Mouse (Mus musculus) heart, adult 11 months (tissue): ENCODE results near the gene Cltb.

ENCODE experiments used
- DNase-seq: peaks from one replicate; pipeline ENCODE4 v3.0.0; 2022

The Cltb gene

DNA sequence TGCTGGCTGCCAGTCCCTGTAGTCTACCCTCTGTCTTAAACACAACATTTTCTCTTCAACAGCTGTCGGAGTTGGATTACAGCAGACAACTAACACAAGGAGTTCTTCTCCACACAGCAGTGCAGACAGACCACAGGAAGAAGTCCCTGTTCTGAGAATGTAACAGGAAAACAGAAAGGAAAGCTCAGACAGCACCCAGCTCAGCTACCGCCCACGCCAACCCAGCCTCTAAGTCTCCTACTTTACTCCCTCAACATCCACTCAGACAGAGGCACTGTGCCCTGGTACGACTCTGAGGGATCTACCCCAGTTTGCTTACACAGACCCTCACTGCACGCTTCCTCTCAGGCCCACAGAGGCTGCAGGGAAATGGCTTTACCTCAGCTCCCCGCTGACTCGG is 50.5 kb downstream of the Cltb start:
- no peak for DNase-seq

DNA sequence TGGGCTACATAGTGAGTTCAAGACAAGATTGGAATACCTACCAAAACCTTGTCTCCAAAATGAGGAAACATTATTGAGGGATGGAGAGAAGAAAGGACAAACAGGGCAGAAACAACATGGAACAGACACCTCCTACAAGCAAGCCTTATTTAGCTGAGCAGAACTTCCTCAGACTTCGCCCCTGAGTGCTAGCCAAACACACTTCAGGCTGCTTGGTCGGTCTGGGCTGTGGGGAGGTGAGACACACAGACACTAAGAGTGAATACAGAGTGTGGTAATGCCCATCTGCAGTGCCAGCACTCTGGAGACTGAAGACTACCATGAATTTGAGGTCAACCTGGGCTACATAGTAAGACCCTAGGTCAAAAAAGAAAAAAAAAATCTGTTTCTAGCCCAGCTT is 51.5 kb downstream of the Cltb start:
- peak; percentile 71 for DNase-seq

DNA sequence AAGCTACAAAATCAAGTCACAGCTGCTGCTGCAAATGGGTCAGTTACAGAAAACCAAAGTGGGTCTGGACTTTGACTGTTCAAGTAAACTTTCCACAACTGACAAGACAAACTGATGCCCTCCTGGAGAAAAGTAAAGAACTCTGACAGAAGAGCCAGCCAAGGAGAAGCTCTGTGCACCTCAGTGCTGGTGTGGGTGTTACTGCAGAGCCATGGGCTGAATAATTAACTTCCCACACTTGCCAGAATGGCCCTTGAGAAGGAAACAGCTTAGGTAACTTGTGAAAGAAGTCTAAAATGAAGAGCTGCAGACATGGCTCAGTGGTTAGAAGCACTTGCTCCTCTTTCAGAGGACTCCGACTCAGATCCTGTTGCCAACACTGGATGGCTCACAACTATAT is 53.5 kb downstream of the Cltb start:
- DNase-seq, result peak; percentile 55

DNA sequence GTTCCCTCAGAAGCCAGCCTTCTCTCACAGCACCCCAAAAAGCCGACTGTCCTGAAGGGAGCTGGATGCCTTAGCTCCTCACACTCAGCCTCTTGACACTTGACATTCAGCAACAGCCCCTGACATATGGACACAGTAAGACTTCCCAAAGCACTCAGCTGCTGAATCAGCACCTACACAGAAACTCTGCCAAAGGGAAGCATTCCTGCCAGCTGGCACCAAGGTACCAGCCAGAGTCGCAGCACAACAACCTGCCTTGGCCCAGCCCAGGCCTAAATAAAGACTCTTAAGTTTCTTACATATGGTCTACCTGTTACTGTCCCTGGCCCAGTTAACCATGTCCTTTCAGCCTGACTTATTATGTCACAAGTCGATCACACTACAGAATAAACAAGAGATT is 54.3 kb downstream of the Cltb start:
- DNase-seq, result peak; percentile 93

- peak; percentile 85 for DNase-seq
Observed at GRCm38 (mm10) chr13:54556176-54556575, 55.0 kb downstream of the Cltb start.

DNA sequence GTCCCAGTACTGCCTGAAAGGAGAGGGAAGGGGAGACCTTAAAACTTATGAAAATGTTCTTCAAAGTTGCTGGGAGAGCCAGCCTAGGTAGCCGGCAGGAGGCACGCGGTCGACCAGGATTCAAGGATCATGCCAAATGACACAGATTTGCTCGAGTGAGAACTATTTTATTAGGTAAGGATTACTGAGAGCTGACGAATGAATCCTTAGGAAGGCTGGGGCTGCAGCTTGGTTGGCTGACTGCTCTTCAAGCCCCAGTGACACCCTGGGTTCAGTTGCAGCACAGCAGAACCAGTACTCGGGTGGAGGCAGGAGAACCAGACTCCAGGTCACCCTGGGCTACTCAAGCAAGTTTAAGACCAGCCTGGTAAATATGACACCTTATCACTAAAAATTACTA is 63.1 kb downstream of the Cltb start:
- DNase-seq, result no peak
